Mouse (Mus musculus) forebrain, embryonic 16.5 days (tissue): ENCODE measurements at regions not wholly inside any gene's neighbourhood (a gene's known extent, or its start where the extent isn't known, plus 50 kb on each side); places are given as distances from the start of the nearest gene placed in this dataset.

ENCODE experiments used
- ATAC-seq: fragments of 200-750 bp; cut with Nextera tagmentation; 2 replicates; pipeline ENCODE4 v1.8.0; 2017; ENCODE audit warnings: mild to moderate bottlenecking, moderate library complexity
- H3K27ac ChIP-seq: fragments of 300-500 bp; sonication (generic); 2 replicates; pipeline ENCODE4 v1.5.1; 2014; ENCODE audit warnings: low read length, control low read depth
- H3K27me3 ChIP-seq: fragments of 300-500 bp; sonication (generic); replicated peaks from 2 replicates; pipeline ENCODE4 v1.6.1; 2014; ENCODE audit warnings: low read length; ENCODE audit not compliant: control insufficient read depth, insufficient read depth
- H3K36me3 ChIP-seq: fragments of 300-500 bp; sonication (generic); 2 replicates; pipeline ENCODE4 v1.6.1; 2014; ENCODE audit not compliant: control insufficient read depth, insufficient read depth
- H3K4me1 ChIP-seq: fragments of 300-500 bp; sonication (generic); replicated peaks from 2 replicates; pipeline ENCODE4 v1.6.1; 2014; ENCODE audit warnings: low read length; ENCODE audit not compliant: control insufficient read depth, insufficient read depth
- H3K4me2 ChIP-seq: fragments of 300-500 bp; sonication (generic); 2 replicates; pipeline ENCODE4 v1.6.1; 2014; ENCODE audit warnings: mild to moderate bottlenecking, low read length, control low read depth
- H3K4me3 ChIP-seq: fragments of 300-500 bp; sonication (generic); replicated peaks from 2 replicates; pipeline ENCODE4 v1.5.1; 2014; ENCODE audit warnings: mild to moderate bottlenecking, low read length, control low read depth
- H3K9ac ChIP-seq: fragments of 300-500 bp; sonication (generic); replicated peaks from 2 replicates; pipeline ENCODE4 v1.6.1; 2014; ENCODE audit warnings: low read depth, low read length, control low read depth
- H3K9me3 ChIP-seq: fragments of 300-500 bp; sonication (generic); 2 replicates; pipeline ENCODE4 v1.6.1; 2016; ENCODE audit warnings: low read length; ENCODE audit not compliant: control insufficient read depth
- WGBS: fragments of 180-500 bp; shearing (Covaris S2); extraction: QIAGEN DNeasy Blood & Tissue Kit; methylation state at CpG from one replicate; pipeline ENCODE4 v1.1.7; 2014; 5-methylcytosine and 5-hydroxymethylcytosine counted together

DNA sequence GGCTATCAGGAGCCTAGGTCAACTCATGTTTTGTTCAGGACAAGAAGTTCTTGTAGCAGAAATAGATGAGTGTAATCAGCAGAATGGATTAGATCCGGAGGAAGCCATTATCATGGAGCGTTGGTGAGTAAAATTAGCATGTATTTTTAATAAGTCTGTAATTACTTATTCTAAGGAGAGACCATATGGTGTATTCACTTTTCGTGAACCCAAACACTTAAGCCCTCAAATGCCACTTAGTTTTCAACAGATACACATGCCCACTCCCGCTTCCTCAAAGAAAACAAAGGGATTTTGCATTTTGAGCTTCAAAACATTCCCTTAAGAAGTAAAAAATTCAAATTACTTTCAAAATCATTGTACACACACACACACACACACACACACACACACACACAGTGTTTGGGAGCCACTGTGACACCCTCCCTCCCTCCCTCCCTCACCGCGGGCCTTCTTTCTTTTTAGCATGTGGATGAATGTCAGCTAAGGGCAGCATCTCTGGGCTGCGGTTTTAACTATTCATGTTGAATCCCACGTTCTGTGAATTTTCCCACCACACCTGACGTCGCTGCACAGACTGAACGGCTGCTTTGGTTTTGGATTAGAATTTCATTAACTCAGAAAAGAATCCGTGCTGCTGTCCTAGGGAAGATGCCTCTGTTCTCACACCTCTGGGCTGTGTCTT, 217.4 kb downstream of the Cd83 start:
- peak; percentile 62 for ATAC-seq
- H3K27ac ChIP-seq = peak overlapping the region; percentile 45
- peaks cover 7% of the 10 kb centered on the region for H3K4me1 ChIP-seq
- no peak overlapping the region for H3K9ac ChIP-seq
- no peak overlapping the region for H3K4me2 ChIP-seq
- no peaks in the 10 kb centered on the region for H3K27me3 ChIP-seq
- no peaks in the 10 kb centered on the region for H3K9me3 ChIP-seq
- no peak overlapping the region for H3K4me3 ChIP-seq
- WGBS = 31% methylated on average over 12 of the region's 12 CpGs
- no peaks in the 10 kb centered on the region for H3K36me3 ChIP-seq

DNA sequence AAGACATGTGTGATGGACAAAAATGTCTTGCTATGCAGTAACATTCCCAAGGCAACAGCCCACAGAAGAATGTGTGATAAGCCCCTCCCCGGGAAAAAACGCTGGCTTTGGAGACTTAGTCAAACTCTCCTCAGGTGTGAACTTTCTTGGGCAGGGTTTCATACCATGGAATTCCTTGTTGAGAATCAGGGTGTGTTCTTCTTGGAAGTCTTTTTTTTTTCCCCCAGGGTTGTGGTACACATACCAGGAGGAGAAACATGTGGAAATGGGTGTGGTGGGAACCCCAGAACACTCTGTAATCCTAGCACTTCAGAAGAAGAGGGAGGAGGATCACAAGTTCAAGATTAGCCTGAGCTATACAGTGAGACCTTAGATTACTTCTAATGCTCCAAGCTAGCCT, 228.3 kb downstream of the Cd83 start:
- Histone ChIP-seq H3K4me1 (no peaks in the 10 kb centered on the region), H3K9ac (no peak overlapping the region), H3K4me2 (no peak overlapping the region), H3K27ac (no peak overlapping the region), H3K9me3 (no peaks in the 10 kb centered on the region), H3K4me3 (no peak overlapping the region), H3K36me3 (no peaks in the 10 kb centered on the region), H3K27me3 (no peaks in the 10 kb centered on the region)
- WGBS = 78% methylated on average over 2 of the region's 2 CpGs
- ATAC-seq = no peak

DNA sequence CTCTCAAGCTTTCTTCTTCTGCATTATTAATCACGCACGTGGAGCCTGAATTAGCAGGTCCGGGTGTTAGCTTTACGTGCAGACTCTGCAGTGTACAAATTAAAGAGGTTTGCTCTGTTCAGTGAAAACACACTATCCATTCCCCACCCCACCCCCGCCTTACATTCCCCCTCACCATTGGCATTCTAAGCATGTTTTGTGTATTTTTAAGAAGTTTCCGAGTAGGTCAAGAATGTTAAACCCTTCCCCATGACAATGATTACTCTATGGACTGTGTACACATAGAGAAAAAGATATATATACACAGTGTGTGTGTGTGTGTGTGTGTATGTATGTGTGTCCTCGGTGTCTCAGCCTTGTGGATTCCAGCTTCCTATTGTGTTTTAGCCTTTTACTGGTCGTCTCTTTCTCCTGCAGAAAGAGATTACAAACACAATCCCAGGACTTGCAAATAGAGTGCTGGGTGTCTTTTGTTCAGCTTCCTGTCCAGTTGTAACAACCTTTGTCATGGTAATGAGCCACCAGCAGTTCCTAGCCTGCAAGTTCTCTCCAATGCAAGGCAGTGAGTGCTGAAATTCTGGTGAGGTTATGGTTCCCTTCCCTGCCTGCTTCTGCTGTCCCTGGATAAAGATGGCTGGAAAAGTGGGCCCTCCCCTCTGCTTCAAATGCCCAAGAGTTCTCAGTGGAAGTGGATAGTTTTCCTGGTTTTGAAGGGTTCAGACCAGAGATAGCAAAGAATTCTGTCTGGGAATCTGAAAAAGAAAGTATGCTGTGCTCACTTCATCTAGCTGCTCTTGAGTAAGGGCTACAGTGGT, 234.1 kb downstream of the Cd83 start:
- Histone ChIP-seq H3K4me3 (no peak overlapping the region), H3K27ac (no peak overlapping the region), H3K4me2 (peak overlapping the region; percentile 11; the same call in 1 of the 2 replicates), H3K9ac (no peak overlapping the region), H3K36me3 (no peaks in the 10 kb centered on the region), H3K9me3 (no peaks in the 10 kb centered on the region), H3K27me3 (no peaks in the 10 kb centered on the region; the same call in 1 of the 2 replicates), H3K4me1 (peaks cover 20% of the 10 kb centered on the region)
- 4% methylated on average over 8 of the region's 8 CpGs for WGBS
- ATAC-seq = no peak

DNA sequence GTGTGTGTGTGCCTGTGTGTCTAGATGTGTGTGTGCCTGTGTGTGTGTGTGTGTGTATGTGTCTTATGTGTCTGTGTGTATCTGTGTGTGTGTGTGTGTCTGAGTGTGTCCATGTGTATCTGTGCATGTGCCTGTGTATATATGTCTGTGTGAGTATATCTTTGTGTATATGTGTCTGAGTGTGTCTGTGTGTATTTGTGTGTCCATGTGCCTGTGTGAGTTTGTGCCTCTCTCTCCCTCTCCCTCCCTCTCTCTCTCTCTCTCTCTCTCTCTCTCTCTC, 234.7 kb downstream of the Cd83 start:
- no peak overlapping the region for H3K4me2 ChIP-seq
- no peaks in the 10 kb centered on the region; the same call in 1 of the 2 replicates for H3K27me3 ChIP-seq
- H3K27ac ChIP-seq = no peak overlapping the region
- no peak overlapping the region for H3K4me3 ChIP-seq
- ATAC-seq = no peak
- H3K4me1 ChIP-seq = peaks cover 20% of the 10 kb centered on the region
- H3K9ac ChIP-seq = no peak overlapping the region
- no peaks in the 10 kb centered on the region for H3K9me3 ChIP-seq
- no peaks in the 10 kb centered on the region for H3K36me3 ChIP-seq

DNA sequence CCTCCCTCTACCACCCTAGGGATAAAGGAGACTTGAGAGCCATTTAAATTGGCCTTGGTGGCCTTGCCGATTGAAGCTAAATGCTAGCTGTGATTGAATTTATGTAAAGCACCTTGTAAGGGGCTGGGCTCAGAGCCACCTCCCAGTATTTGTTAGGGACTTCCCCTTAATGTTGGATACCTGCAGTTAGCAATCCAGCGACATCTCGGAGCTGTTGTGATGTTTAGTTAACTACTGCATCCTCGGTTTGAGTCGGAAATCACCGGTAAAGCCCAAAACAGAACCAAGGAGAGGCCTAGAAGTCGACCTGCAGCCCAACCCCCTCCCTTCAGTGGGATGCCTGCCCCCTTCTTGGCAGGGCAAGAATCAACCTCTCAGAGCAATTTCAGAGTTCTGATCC, 236.3 kb downstream of the Cd83 start:
- no peak overlapping the region for H3K4me2 ChIP-seq
- H3K27me3 ChIP-seq = no peaks in the 10 kb centered on the region; the same call in 1 of the 2 replicates
- no peaks in the 10 kb centered on the region for H3K36me3 ChIP-seq
- no peaks in the 10 kb centered on the region for H3K9me3 ChIP-seq
- H3K4me1 ChIP-seq = peaks cover 20% of the 10 kb centered on the region
- H3K9ac ChIP-seq = no peak overlapping the region
- no peak overlapping the region for H3K4me3 ChIP-seq
- H3K27ac ChIP-seq = no peak overlapping the region
- WGBS = 26% methylated on average over 7 of the region's 7 CpGs
- ATAC-seq = no peak

DNA sequence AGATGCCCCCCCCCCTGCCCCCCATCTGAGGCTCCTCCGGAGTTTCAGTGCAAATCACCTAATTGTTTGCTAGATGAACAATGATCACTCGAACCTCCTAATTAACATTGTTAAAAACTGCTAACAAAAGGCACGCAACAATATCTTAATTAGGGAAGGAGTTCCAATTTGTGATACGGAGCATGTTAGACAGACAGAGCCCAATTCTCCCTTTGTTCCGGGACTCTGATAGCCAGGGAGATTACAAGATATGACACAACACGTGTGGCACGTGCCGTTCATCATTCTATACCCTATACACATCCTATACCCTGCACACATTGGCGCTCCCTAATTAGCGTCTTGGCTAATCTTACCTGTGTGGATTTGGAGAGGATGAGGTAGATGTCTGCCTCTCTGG, 237.5 kb downstream of the Cd83 start:
- ATAC-seq = no peak
- Histone ChIP-seq H3K27ac (no peak overlapping the region), H3K4me3 (no peak overlapping the region), H3K4me1 (peaks cover 32% of the 10 kb centered on the region), H3K9me3 (no peaks in the 10 kb centered on the region), H3K27me3 (no peaks in the 10 kb centered on the region; the same call in 1 of the 2 replicates), H3K36me3 (no peaks in the 10 kb centered on the region), H3K4me2 (no peak overlapping the region), H3K9ac (no peak overlapping the region)
- 10% methylated on average over 10 of the region's 10 CpGs for WGBS

DNA sequence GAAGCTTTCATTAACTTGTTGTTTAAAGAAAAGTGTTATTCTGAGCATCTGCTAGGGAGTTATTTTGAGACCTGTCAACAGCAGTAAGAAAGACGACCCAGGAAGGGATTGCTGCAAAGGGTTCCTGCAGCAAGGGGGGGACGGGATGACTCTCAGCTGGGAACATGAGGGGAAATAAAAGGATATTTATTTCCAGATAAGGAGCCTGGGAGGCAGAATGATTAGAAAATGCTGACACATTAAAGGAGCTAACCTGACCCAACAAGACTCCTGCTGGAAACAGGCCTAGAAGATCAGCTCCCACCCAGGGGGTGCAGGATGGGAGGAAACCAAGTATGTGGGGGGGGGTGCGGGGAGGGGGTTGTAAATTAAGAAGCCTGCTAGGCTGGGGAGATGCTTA, 240.0 kb downstream of the Cd83 start:
- Histone ChIP-seq H3K36me3 (no peaks in the 10 kb centered on the region), H3K4me1 (peaks cover 23% of the 10 kb centered on the region), H3K9ac (no peak overlapping the region), H3K4me2 (no peak overlapping the region), H3K27me3 (no peaks in the 10 kb centered on the region; the same call in 1 of the 2 replicates), H3K4me3 (no peak overlapping the region), H3K27ac (no peak overlapping the region), H3K9me3 (no peaks in the 10 kb centered on the region)
- no peak for ATAC-seq
- 51% methylated on average over 3 of the region's 3 CpGs for WGBS

- H3K36me3 ChIP-seq = no peaks in the 10 kb centered on the region
- H3K27me3 ChIP-seq = no peaks in the 10 kb centered on the region
- ATAC-seq = peak; percentile 75; the same call in 1 of the 2 replicates
- peaks cover 21% of the 10 kb centered on the region for H3K4me1 ChIP-seq
- peak overlapping the region; percentile 19 for H3K4me3 ChIP-seq
- 21% methylated on average over 26 of the region's 26 CpGs for WGBS
- peak overlapping the region; percentile 46 for H3K4me2 ChIP-seq
- peak overlapping the region; percentile 10 for H3K27ac ChIP-seq
- H3K9ac ChIP-seq = 0 out of 2 replicates have a peak overlapping the region, but pooled peaks have one; percentile 9
- no peaks in the 10 kb centered on the region for H3K9me3 ChIP-seq
These were observed 242.0 kb downstream of the Cd83 start for GRCm38 (mm10) chr13:44026321-44027255.

DNA sequence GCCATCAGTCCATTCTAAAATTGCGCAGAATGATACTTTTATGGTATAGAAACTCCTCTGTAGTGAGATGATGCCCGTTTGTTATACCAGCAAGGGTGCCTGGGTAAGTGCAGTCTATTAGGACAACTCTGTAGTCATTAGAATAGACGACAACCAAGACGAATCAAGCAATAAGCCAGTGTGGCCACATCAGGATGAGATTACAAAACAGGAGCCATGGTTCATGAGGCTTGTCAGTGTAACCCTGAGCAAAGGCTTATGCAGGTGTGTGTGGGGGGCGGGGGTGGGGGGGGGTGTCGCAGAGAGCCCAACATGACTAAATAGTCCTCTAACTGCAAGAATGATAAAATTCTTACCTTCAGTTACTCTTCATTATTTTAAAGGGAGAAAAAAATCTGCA, 243.5 kb downstream of the Cd83 start:
- Histone ChIP-seq H3K4me3 (no peak overlapping the region), H3K27me3 (no peaks in the 10 kb centered on the region), H3K4me2 (no peak overlapping the region), H3K36me3 (no peaks in the 10 kb centered on the region), H3K27ac (no peak overlapping the region), H3K9ac (no peak overlapping the region), H3K9me3 (no peaks in the 10 kb centered on the region), H3K4me1 (peaks cover 14% of the 10 kb centered on the region)
- no peak for ATAC-seq
- WGBS = 95% methylated on average over 6 of the region's 6 CpGs
